Mouse (Mus musculus) heart, embryonic 12.5 days (tissue): ENCODE results near the gene Dvl1. TPM values are rescaled to one million over a fixed set of nuclear protein-coding genes. Genes with fewer than 3 reads are reported as not detected.

Experiments used
- polyA plus RNA-seq: library from polyadenylated mRNA; unstranded; fragments of >200 nt; fragmentation: Nextera tagmentation; extraction: Ambion mirVana; gene quantifications from 2 replicates; pipeline ENCODE4 v1.2.1, GENCODE M21; 2016

Gene Dvl1
- polyA plus RNA-seq, 1 experiment from 2014 or later = 9.4 TPM

Other genes with a start within 250 kb of the Dvl1 start
- 8.9 and 9.1 TPM in 2 replicates for gene Slc35e2, start 246.0 kb upstream of the Dvl1 start, polyA plus RNA-seq
- gene Cdk11b, start 222.5 kb upstream of the Dvl1 start, polyA plus RNA-seq = 51.8 and 52.3 TPM in 2 replicates
- gene Gm10563, start 202.0 kb upstream of the Dvl1 start, polyA plus RNA-seq = not detected in 2 replicates
- 72.0 and 75.7 TPM in 2 replicates for gene Mmp23, start 194.0 kb upstream of the Dvl1 start, polyA plus RNA-seq
- gene Mib2, start 178.2 kb upstream of the Dvl1 start, polyA plus RNA-seq = 21.7 and 22.4 TPM in 2 replicates
- 5.2 and 5.5 TPM in 2 replicates for gene Fndc10, start 153.1 kb upstream of the Dvl1 start, polyA plus RNA-seq
- 111 and 116 TPM in 2 replicates for gene Ssu72, start 142.6 kb upstream of the Dvl1 start, polyA plus RNA-seq
- gene Tmem240, start 112.6 kb upstream of the Dvl1 start, polyA plus RNA-seq = 0.63 and 0.67 TPM in 2 replicates
- gene Atad3a, start 86.3 kb upstream of the Dvl1 start, polyA plus RNA-seq = 102 and 104 TPM in 2 replicates
- gene Vwa1, start 72.7 kb upstream of the Dvl1 start, polyA plus RNA-seq = 1.7 TPM in 2 replicates
- 7.0 and 7.2 TPM in 2 replicates for gene Tmem88b, start 61.5 kb upstream of the Dvl1 start, polyA plus RNA-seq
- not detected in 2 replicates for gene Ankrd65, start 57.0 kb upstream of the Dvl1 start, polyA plus RNA-seq
- 137 and 151 TPM in 2 replicates for gene Mrpl20, start 44.5 kb upstream of the Dvl1 start, polyA plus RNA-seq
- 137 TPM in 2 replicates for gene Ccnl2, start 34.9 kb upstream of the Dvl1 start, polyA plus RNA-seq
- gene Aurkaip1, start 16.1 kb upstream of the Dvl1 start, polyA plus RNA-seq = 128 and 132 TPM in 2 replicates
- 50.2 and 62.4 TPM in 2 replicates for gene Mxra8, start 7.7 kb upstream of the Dvl1 start, polyA plus RNA-seq
- 0.13 and 0.19 TPM in 2 replicates for gene Tas1r3, start 16.0 kb downstream of the Dvl1 start, polyA plus RNA-seq
- 9.2 and 10.1 TPM in 2 replicates for gene Cptp, start 22.0 kb downstream of the Dvl1 start, polyA plus RNA-seq
- 37.8 and 38.3 TPM in 2 replicates for gene Ints11, start 22.1 kb downstream of the Dvl1 start, polyA plus RNA-seq
- 31.2 and 31.5 TPM in 2 replicates for gene Pusl1, start 44.4 kb downstream of the Dvl1 start, polyA plus RNA-seq
- gene Acap3, start 44.4 kb downstream of the Dvl1 start, polyA plus RNA-seq = 13.8 and 14.2 TPM in 2 replicates
- gene Ube2j2, start 96.4 kb downstream of the Dvl1 start, polyA plus RNA-seq = 101 and 107 TPM in 2 replicates
- 21.1 and 23.8 TPM in 2 replicates for gene C1qtnf12, start 114.9 kb downstream of the Dvl1 start, polyA plus RNA-seq
- 10.3 and 11.0 TPM in 2 replicates for gene B3galt6, start 145.2 kb downstream of the Dvl1 start, polyA plus RNA-seq
- 138 and 140 TPM in 2 replicates for gene Sdf4, start 145.5 kb downstream of the Dvl1 start, polyA plus RNA-seq
- 0.37 TPM in 1 of 2 replicates, not detected in the other for gene Tnfrsf4, start 166.4 kb downstream of the Dvl1 start, polyA plus RNA-seq
- gene Tnfrsf18, start 178.8 kb downstream of the Dvl1 start, polyA plus RNA-seq = 1.9 and 2.1 TPM in 2 replicates
- 0.14 and 0.24 TPM in 2 replicates for gene Ttll10, start 212.0 kb downstream of the Dvl1 start, polyA plus RNA-seq